Mouse (Mus musculus): ENCODE measurements around the gene Sema3f. TPM values are rescaled to one million over a fixed set of nuclear protein-coding genes. Genes with fewer than 3 reads are reported as not detected.

Gene Sema3f
- polyA plus RNA-seq, 1 experiment from 2014 or later: 13.7 TPM

DNA sequence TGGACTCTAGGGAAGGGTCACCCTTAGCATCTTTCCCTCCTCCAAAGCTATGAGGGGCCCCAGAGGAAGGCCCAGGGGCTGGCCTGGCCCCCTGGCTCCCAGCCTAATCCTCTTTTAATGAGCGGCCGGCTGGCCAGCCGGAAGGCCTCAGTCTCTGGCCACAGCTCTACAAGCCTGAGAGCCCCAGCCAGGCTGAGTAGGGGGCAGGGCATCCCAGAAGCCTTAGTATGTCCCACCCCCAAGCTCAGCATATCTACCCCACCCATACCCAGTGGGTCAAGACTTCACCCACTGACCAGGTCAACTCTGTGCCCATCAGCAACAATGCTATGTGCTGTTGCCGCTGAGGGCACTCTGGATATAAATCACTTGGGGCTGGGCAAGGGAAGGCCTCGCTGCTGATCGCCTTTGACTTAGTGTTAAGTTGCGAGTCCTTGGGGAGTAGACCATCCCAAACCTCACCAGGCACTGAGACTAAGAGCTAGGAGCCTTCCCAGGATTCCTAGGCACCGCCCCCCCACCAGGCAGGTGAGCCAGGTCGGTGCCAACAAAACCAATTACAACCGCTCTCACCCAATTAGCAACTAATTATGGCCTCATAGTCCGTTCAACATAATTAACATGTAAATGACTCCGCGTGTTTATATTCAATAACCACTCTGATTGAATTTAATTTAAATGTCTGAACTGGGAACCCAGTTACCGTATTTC, 12.3 kb downstream of the Sema3f start:
- Histone ChIP-seq H3K4me3 (no peak overlapping the region), H3K36me3 (no peaks in the 10 kb centered on the region; the same call in 1 of the 2 replicates), H3K4me2 (peak overlapping the region; percentile 31; the same call in 1 of the 2 replicates), H3K27me3 (no peaks in the 10 kb centered on the region), H3K4me1 (peaks cover 92% of the 10 kb centered on the region), H3K9ac (no peak overlapping the region), H3K27ac (peak overlapping the region; percentile 70), H3K9me3 (no peaks in the 10 kb centered on the region)
- ATAC-seq (ENCODE audit: borderline replicate concordance, extremely low read depth, low FRiP score, low TSS enrichment): peak; percentile 33
- WGBS: 21% methylated on average over 14 of the region's 14 CpGs

DNA sequence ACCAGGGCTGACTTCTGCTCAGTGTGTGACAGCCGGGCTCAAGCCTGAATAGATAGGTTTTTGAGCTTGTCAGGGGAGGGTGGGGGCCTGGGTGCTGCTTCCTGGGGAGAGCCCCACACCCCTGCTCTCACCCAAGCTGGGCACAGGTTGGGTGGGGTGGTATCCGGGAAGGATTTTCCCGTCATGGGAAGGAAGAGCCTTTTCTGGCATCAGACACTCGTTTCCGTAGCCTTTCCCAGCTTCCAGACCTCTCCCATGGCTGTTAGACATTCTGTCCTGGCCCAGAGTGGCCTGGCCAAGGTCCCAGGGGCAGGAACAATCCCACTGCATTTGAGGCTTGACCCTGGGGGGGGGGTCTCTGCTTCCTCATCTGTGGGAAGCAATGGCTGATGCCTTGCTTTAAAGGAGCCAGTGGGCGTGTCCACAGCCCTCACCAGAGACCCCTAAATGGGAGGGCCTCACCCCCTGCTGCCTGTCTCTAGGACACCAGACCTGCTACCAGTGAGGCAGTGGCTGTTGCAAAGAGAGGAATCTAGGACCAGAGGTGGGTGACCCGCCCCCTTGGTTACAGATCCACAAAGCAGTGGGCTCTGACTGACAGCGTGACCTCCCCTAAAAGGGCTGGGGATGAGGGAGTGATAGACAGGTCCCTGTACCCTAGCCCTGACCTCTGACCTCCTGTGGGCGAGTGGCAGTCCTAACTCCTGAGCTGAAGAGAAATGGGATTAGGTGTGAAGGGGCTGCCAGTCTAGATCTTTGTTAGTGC, 13.2 kb downstream of the Sema3f start:
- no peak overlapping the region for H3K4me3 ChIP-seq
- no peaks in the 10 kb centered on the region for H3K9me3 ChIP-seq
- peak overlapping the region; percentile 16 for H3K4me2 ChIP-seq

GRCm38 (mm10) chr9:107696106-107696479, 14.2 kb downstream of the Sema3f start:
- no peaks in the 10 kb centered on the region for H3K27me3 ChIP-seq
- H3K9ac ChIP-seq: no peak overlapping the region
- no peak for ATAC-seq (ENCODE audit: borderline replicate concordance, extremely low read depth, low FRiP score, low TSS enrichment)
- peaks cover 14% of the 10 kb centered on the region for H3K36me3 ChIP-seq
- 43% methylated on average over 6 of the region's 6 CpGs for WGBS
- H3K9me3 ChIP-seq: no peaks in the 10 kb centered on the region
- H3K4me3 ChIP-seq: no peak overlapping the region
- H3K4me2 ChIP-seq: no peak overlapping the region
- H3K27ac ChIP-seq: peak overlapping the region; percentile 70
- H3K4me1 ChIP-seq: peaks cover 75% of the 10 kb centered on the region

More for the DNA sequence above, 13.2 kb downstream of the Sema3f start:
- H3K4me1 ChIP-seq: peaks cover 83% of the 10 kb centered on the region
- ATAC-seq (ENCODE audit: borderline replicate concordance, extremely low read depth, low FRiP score, low TSS enrichment): no peak
- H3K27ac ChIP-seq: peak overlapping the region; percentile 70
- WGBS: 51% methylated on average over 9 of the region's 9 CpGs
- H3K27me3 ChIP-seq: no peaks in the 10 kb centered on the region
- H3K36me3 ChIP-seq: peaks cover 4% of the 10 kb centered on the region
- H3K9ac ChIP-seq: no peak overlapping the region

DNA sequence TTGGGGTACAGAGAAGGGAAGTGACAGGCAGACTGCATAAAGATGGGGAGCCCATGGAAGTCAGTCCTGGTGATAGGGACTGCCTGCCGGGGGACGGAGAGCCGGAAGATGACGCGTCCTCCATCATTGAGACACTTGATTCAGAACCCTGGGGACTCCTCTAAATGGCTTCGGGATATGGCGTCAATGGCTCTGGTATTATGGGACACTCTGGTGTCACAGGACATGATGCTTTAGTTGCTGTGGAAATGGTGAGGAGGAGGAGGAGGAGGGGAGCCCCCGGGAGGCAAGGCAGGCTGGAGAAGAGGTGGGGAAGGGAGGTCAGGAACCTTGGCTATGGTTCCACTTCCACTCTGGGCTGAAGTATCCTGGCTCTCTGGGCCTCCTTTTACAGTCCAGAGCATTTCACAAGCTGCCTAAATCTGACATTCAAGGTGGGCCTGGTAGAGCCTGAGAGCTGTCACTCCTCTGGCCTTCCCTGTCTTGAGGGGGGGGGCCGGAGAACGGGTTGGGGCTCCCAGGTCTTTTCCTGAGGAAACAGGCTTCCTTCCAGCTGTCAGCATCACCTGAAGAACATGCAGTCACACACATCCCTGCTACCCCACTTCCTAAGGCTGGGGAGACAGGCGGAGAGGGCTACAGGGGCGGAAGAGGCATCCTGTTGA, 14.7 kb downstream of the Sema3f start:
- no peak overlapping the region for H3K4me2 ChIP-seq
- H3K27ac ChIP-seq: peak overlapping the region; percentile 70; the same call in 1 of the 2 replicates
- ATAC-seq (ENCODE audit: borderline replicate concordance, extremely low read depth, low FRiP score, low TSS enrichment): no peak
- peaks cover 69% of the 10 kb centered on the region for H3K4me1 ChIP-seq
- H3K9ac ChIP-seq: no peak overlapping the region
- no peaks in the 10 kb centered on the region for H3K27me3 ChIP-seq
- 75% methylated on average over 12 of the region's 12 CpGs for WGBS
- no peaks in the 10 kb centered on the region for H3K9me3 ChIP-seq
- H3K4me3 ChIP-seq: no peak overlapping the region
- peaks cover 19% of the 10 kb centered on the region for H3K36me3 ChIP-seq

DNA sequence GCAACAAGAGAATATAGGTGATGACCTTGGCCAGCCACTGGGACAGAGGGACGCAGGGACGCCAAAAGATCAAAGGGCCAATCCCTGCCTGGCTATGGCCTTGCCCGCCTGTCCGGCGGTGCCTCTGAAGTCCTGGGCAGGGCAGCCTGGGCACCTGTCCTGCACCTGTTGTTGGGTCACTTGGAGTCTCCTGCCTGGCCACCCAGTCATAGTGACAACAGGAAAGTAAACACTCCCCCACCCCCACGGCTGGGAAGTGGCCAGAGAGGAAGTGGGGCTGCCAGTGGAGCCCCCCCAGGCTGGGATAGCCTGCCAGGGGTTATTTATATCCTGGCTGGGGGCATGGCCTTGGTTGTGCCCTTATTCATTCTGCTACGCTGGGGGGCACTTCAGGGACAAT, 15.6 kb downstream of the Sema3f start:
- H3K9ac ChIP-seq: no peak overlapping the region
- H3K9me3 ChIP-seq: no peaks in the 10 kb centered on the region
- no peaks in the 10 kb centered on the region for H3K27me3 ChIP-seq
- 69% methylated on average over 7 of the region's 7 CpGs for WGBS
- H3K4me1 ChIP-seq: peaks cover 60% of the 10 kb centered on the region
- no peak overlapping the region for H3K4me2 ChIP-seq
- no peak overlapping the region for H3K4me3 ChIP-seq
- ATAC-seq (ENCODE audit: borderline replicate concordance, extremely low read depth, low FRiP score, low TSS enrichment): no peak
- peaks cover 22% of the 10 kb centered on the region for H3K36me3 ChIP-seq
- no peak overlapping the region for H3K27ac ChIP-seq

GRCm38 (mm10) chr9:107693433-107693987, 16.8 kb downstream of the Sema3f start:
- Histone ChIP-seq H3K27ac (no peak overlapping the region), H3K27me3 (no peaks in the 10 kb centered on the region), H3K9me3 (no peaks in the 10 kb centered on the region), H3K4me2 (no peak overlapping the region), H3K9ac (no peak overlapping the region), H3K36me3 (peaks cover 32% of the 10 kb centered on the region), H3K4me3 (no peak overlapping the region), H3K4me1 (peaks cover 49% of the 10 kb centered on the region)
- WGBS: 61% methylated on average over 4 of the region's 4 CpGs
- ATAC-seq (ENCODE audit: borderline replicate concordance, extremely low read depth, low FRiP score, low TSS enrichment): no peak

GRCm38 (mm10) chr9:107692785-107693184, 17.5 kb downstream of the Sema3f start:
- H3K9ac ChIP-seq: no peak overlapping the region
- 69% methylated on average over 5 of the region's 5 CpGs for WGBS

GRCm38 (mm10) chr9:107690391-107690790, 19.9 kb downstream of the Sema3f start:
- Histone ChIP-seq H3K4me3 (no peak overlapping the region), H3K9me3 (no peaks in the 10 kb centered on the region), H3K4me1 (peaks cover 25% of the 10 kb centered on the region), H3K27ac (no peak overlapping the region), H3K36me3 (peaks cover 32% of the 10 kb centered on the region), H3K27me3 (no peaks in the 10 kb centered on the region), H3K9ac (no peak overlapping the region), H3K4me2 (no peak overlapping the region)
- WGBS: 61% methylated on average over 8 of the region's 8 CpGs
- no peak for ATAC-seq (ENCODE audit: borderline replicate concordance, extremely low read depth, low FRiP score, low TSS enrichment)

More at GRCm38 (mm10) chr9:107692785-107693184, 17.5 kb downstream of the Sema3f start:
- peaks cover 32% of the 10 kb centered on the region for H3K36me3 ChIP-seq
- no peak overlapping the region for H3K27ac ChIP-seq
- peaks cover 41% of the 10 kb centered on the region for H3K4me1 ChIP-seq
- no peak overlapping the region for H3K4me2 ChIP-seq
- H3K4me3 ChIP-seq: no peak overlapping the region
- H3K9me3 ChIP-seq: no peaks in the 10 kb centered on the region
- no peak for ATAC-seq (ENCODE audit: borderline replicate concordance, extremely low read depth, low FRiP score, low TSS enrichment)
- H3K27me3 ChIP-seq: no peaks in the 10 kb centered on the region

DNA sequence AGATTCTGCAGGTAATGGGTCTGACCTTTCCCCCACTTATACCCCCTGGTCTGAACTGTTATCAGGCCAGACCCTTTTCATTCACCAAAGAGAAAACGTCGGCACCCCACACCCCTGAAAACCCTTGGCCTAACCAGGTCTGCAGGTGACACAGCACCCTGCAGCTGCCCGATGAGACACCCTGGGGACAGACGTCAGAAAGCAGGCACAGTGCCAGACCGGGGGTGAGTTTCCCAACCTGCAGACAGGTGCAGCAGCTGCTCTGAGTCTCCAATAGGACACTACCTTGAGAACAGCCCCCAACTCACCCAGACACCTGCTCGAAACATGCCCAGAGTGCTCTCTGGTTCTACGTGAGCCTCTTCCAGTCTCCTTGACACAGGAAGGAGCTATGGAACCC, 21.3 kb downstream of the Sema3f start:
- WGBS: 66% methylated on average over 7 of the region's 7 CpGs
- peaks cover 38% of the 10 kb centered on the region for H3K36me3 ChIP-seq
- peaks cover 16% of the 10 kb centered on the region for H3K4me1 ChIP-seq
- no peak for ATAC-seq (ENCODE audit: borderline replicate concordance, extremely low read depth, low FRiP score, low TSS enrichment)
- no peak overlapping the region for H3K27ac ChIP-seq
- no peak overlapping the region for H3K9ac ChIP-seq
- H3K4me2 ChIP-seq: no peak overlapping the region
- H3K9me3 ChIP-seq: no peaks in the 10 kb centered on the region
- H3K27me3 ChIP-seq: no peaks in the 10 kb centered on the region
- H3K4me3 ChIP-seq: no peak overlapping the region

- Histone ChIP-seq H3K36me3 (peaks cover 38% of the 10 kb centered on the region), H3K9me3 (no peaks in the 10 kb centered on the region), H3K4me1 (peaks cover 12% of the 10 kb centered on the region), H3K9ac (no peak overlapping the region), H3K27ac (no peak overlapping the region), H3K4me2 (no peak overlapping the region), H3K27me3 (no peaks in the 10 kb centered on the region), H3K4me3 (no peak overlapping the region)
- no peak for ATAC-seq (ENCODE audit: borderline replicate concordance, extremely low read depth, low FRiP score, low TSS enrichment)
- WGBS: 77% methylated on average over 5 of the region's 5 CpGs
Observed at GRCm38 (mm10) chr9:107688415-107688814, 21.9 kb downstream of the Sema3f start.

DNA sequence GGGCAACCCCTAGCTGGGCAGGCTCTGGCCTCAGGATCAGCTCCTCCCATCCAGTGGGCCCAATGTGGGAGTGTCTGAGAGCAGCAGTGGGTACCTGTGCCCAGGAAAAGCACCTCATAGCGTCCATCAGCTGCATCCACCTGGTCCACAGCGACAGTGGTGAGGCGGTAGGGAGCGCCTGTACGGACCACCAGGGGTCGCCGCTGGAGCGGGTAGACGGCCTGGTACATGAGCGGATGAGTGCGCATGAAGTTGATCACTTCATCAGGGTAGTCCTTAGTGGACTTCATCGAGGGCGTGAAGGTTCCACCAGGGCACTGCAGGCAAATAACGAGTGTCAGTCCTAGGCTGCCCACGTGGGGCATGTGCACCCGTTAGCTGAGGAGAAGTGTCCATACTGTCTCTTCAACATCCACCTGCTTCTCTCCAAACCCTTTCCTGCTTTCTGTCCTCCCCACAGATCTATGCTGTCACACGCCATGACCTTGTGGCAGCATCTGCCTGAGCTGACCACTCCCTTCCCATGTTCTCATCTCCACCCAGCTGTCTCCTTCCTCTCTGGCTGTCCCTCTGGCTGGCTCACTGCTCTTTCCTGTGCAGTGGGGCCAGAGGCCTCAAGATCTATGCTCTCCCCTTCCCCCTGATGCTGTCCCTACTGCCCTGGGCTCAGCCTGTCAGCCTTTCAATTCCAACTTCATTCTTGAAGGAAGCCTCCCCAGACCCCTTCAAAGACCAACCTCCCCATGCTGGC, 24.9 kb downstream of the Sema3f start:
- peak; percentile 47 for ATAC-seq (ENCODE audit: borderline replicate concordance, extremely low read depth, low FRiP score, low TSS enrichment)
- H3K9me3 ChIP-seq: no peaks in the 10 kb centered on the region
- H3K27ac ChIP-seq: no peak overlapping the region
- WGBS: 43% methylated on average over 17 of the region's 17 CpGs
- H3K9ac ChIP-seq: no peak overlapping the region
- H3K27me3 ChIP-seq: no peaks in the 10 kb centered on the region
- no peak overlapping the region for H3K4me3 ChIP-seq
- peaks cover 22% of the 10 kb centered on the region for H3K36me3 ChIP-seq
- H3K4me1 ChIP-seq: peaks cover 12% of the 10 kb centered on the region
- no peak overlapping the region for H3K4me2 ChIP-seq
